29 mouse cellular contexts compared by ENCODE assay signal in genomic region chr12:91781432-91781831, GRCm38 (mm10).
"Had no signal": no experiment of that assay in that cellular context is flagged by ENCODE, and none has a peak within 500 bp of the region (broad histone marks: within the 10 kb centered on the region; RNA-seq: fewer than 3 reads in every experiment).

No protein-coding gene starts in this region.

- H3K27ac ChIP-seq: limb, embryonic 10.5 days; limb, embryonic 12.5 days; limb, embryonic 13.5 days; limb, embryonic 15.5 days; liver, embryonic 12.5 days; liver, embryonic 13.5 days; liver, embryonic 14.5 days; liver, embryonic 15.5 days; lung, embryonic 15.5 days; macrophage; midbrain, embryonic 10.5 days; midbrain, embryonic 12.5 days; midbrain, embryonic 13.5 days; midbrain, embryonic 15.5 days had no signal

- H3K4me2 ChIP-seq: limb, embryonic 12.5 days; limb, embryonic 13.5 days; limb, embryonic 15.5 days; liver, embryonic 11.5 days; liver, embryonic 12.5 days; liver, embryonic 13.5 days; liver, embryonic 15.5 days; lung, embryonic 14.5 days; lung, embryonic 15.5 days; midbrain, embryonic 11.5 days; midbrain, embryonic 12.5 days; midbrain, embryonic 13.5 days; midbrain, embryonic 15.5 days had no signal

- H3K4me3 ChIP-seq: limb, embryonic 10.5 days; limb, embryonic 12.5 days; limb, embryonic 13.5 days; limb, embryonic 15.5 days; liver, embryonic 12.5 days; liver, embryonic 13.5 days; liver, embryonic 15.5 days; lung, embryonic 15.5 days; megakaryocyte, embryonic 14.5 days; midbrain, embryonic 10.5 days; midbrain, embryonic 12.5 days; midbrain, embryonic 13.5 days; midbrain, embryonic 15.5 days; myocyte had no signal

- H3K27me3 ChIP-seq: lung, embryonic 15.5 days; megakaryocyte, embryonic 14.5 days; midbrain, embryonic 15.5 days had no signal

- DNase-seq: left cerebral cortex, postnatal 4 days; liver; liver, embryonic 13.5 days; liver, postnatal 0 days; lung, adult 18-20 months; lung, adult 2 months; lung, embryonic 14.5 days; lung, postnatal 10 days; lung, postnatal 14 days; lung, postnatal 36 days; lung, postnatal 4 days; midbrain, embryonic 14.5 days had no signal

- H3K36me3 ChIP-seq: limb, embryonic 10.5 days; limb, embryonic 12.5 days; limb, embryonic 13.5 days; limb, embryonic 15.5 days; liver, embryonic 12.5 days; liver, embryonic 13.5 days; liver, embryonic 15.5 days; lung, embryonic 15.5 days; midbrain, embryonic 10.5 days; midbrain, embryonic 12.5 days; midbrain, embryonic 13.5 days; midbrain, embryonic 15.5 days had no signal

- H3K9ac ChIP-seq: limb, embryonic 12.5 days; limb, embryonic 13.5 days; limb, embryonic 15.5 days; liver, embryonic 12.5 days; liver, embryonic 13.5 days; liver, embryonic 14.5 days; liver, embryonic 15.5 days; liver, postnatal 0 days; lung, embryonic 14.5 days; lung, embryonic 15.5 days; midbrain, embryonic 12.5 days; midbrain, embryonic 13.5 days; midbrain, embryonic 15.5 days had no signal

- H3K9me3 ChIP-seq: limb, embryonic 10.5 days; limb, embryonic 12.5 days; limb, embryonic 13.5 days; limb, embryonic 15.5 days; liver, embryonic 12.5 days; liver, embryonic 13.5 days; liver, embryonic 15.5 days; lung, embryonic 15.5 days; megakaryocyte, embryonic 14.5 days; midbrain, embryonic 10.5 days; midbrain, embryonic 12.5 days; midbrain, embryonic 13.5 days; midbrain, embryonic 15.5 days had no signal
